Mouse (Mus musculus): ENCODE results near the gene Mn1.

DNA sequence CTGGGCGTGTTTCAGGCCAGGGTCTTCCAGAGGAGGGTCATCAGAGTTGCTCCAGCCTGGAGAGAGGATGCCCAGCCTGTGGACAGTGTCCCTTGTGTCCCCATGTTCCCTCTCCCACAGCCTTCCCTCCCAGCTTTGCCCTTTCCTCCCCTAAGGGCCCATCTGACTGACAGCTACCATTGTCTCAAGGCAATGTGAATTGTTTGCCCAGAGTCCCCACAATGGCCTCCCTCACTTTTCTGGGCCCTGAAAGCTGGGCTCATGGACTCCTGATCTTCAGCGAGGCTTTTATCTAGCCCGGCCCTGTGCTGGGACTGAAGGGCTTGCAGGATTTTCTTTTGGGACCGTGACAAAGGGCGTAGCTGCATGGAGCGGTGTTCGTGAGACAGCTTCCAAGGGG is 29.5 kb downstream of the Mn1 start:
- no peak for TF ChIP-seq GATA1 (IDR thresholded peaks at IDR 0.05; ENCODE audit: low read depth, low read length)
- no peak for TF ChIP-seq SMC3 (IDR thresholded peaks at IDR 0.05; ENCODE audit: low read depth, low read length)
- no peak for TF ChIP-seq POLR2AphosphoS5 (IDR thresholded peaks at IDR 0.05; ENCODE audit: borderline replicate concordance, low read depth, low read length)
- TF ChIP-seq USF1 (IDR thresholded peaks at IDR 0.05; ENCODE audit: low read depth, low read length) = no peak
- no peak for TF ChIP-seq ZC3H11A (IDR thresholded peaks at IDR 0.05; ENCODE audit: low read depth, low read length)
- no peak for TF ChIP-seq CTCF (IDR thresholded peaks at IDR 0.05 in 2 of 3, conservative IDR thresholded peaks at IDR 0.05 in 1 of 3; ENCODE audit: control insufficient read depth in 1 of 3, insufficient read depth in 1 of 3, low read depth in 2 of 3, low read length in 3 of 3, poor library complexity in 1 of 3, severe bottlenecking in 1 of 3)

All from MEL (cell line).